Mouse (Mus musculus): ENCODE results near the gene Fbrs. TPM values are rescaled to one million over a fixed set of nuclear protein-coding genes. Genes with fewer than 3 reads are reported as not detected.
A peak's percentile ranks its signal among the peaks of the same experiment; 100 is the strongest.
"Not testable (repeated sequence)": the region's sequence is repeated elsewhere in the genome, so short reads cannot be mapped to it uniquely, and the experiment has no call there.

Gene Fbrs
- 10.4 and 12.3 TPM in 2 replicates for polyA plus RNA-seq (2016; fragmentation: Nextera tagmentation; extraction: Ambion mirVana)

- Histone ChIP-seq H3K9me3 (no peaks in the 10 kb centered on the region), H3K36me3 (replicated peaks) (peaks cover 50% of the 10 kb centered on the region), H3K4me1 (peaks cover 31% of the 10 kb centered on the region), H3K4me3 (replicated peaks) (peak within 1 kb of the TSS; percentile 99), H3K27ac (peak within 1 kb of the TSS; percentile 97), H3K9ac (peak within 1 kb of the TSS; percentile 98), H3K4me2 (peak within 1 kb of the TSS; percentile 98), H3K27me3 (no peaks in the 10 kb centered on the region)
- peak; percentile 72 for ATAC-seq (ENCODE audit: low FRiP score)
- under 1% methylated on average over 51 of the region's 62 CpGs for WGBS
Observed at GRCm38 (mm10) chr7:127478635-127479317, at the start of gene Fbrs. Fbrs (plus strand) TSS chr7:127479199.

DNA sequence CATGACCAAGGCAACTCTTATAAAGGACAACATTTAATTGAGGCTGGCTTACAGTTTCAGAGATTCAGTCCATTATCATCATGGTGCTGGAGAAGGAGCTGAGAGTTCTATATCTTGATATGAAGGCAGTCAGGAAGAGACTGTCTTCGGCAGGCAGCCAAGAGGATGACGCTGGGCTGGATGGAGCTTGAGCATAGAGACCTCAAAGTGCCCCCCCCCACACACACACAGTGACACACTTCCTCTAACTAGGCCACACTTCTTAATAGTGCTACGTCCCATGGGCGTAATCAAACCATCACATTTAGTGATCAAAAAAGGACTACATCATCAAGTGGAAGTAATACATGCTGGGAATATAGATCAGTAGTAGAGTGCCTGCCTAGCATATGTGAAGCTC is 43.8 kb upstream of the Fbrs start:
- Histone ChIP-seq H3K9me3 (peaks cover 9% of the 10 kb centered on the region; the same call in 1 of the 2 replicates), H3K27ac (no peak overlapping the region), H3K36me3 (replicated peaks) (no peaks in the 10 kb centered on the region), H3K4me3 (replicated peaks) (no peak overlapping the region), H3K27me3 (peaks cover 3% of the 10 kb centered on the region; the same call in 1 of the 2 replicates), H3K4me1 (no peaks in the 10 kb centered on the region), H3K4me2 (no peak overlapping the region), H3K9ac (no peak overlapping the region)
- WGBS = 96% methylated on average over 4 of the region's 4 CpGs
- no peak for ATAC-seq (ENCODE audit: low FRiP score)

GRCm38 (mm10) chr7:127437724-127438123 is 41.3 kb upstream of the Fbrs start:
- Histone ChIP-seq H3K36me3 (replicated peaks) (peaks cover 10% of the 10 kb centered on the region), H3K4me2 (no peak overlapping the region), H3K27ac (no peak overlapping the region), H3K9me3 (peaks cover 9% of the 10 kb centered on the region; the same call in 1 of the 2 replicates), H3K4me3 (replicated peaks) (no peak overlapping the region), H3K9ac (no peak overlapping the region), H3K4me1 (no peaks in the 10 kb centered on the region), H3K27me3 (peaks cover 3% of the 10 kb centered on the region; the same call in 1 of the 2 replicates)
- 87% methylated on average over 3 of the region's 3 CpGs for WGBS
- no peak for ATAC-seq (ENCODE audit: low FRiP score)

GRCm38 (mm10) chr7:127443976-127444375 is 35.0 kb upstream of the Fbrs start:
- H3K4me1 ChIP-seq = peaks cover 7% of the 10 kb centered on the region
- 95% methylated on average over 20 of the region's 20 CpGs for WGBS
- H3K27ac ChIP-seq = no peak overlapping the region
- ATAC-seq (ENCODE audit: low FRiP score) = no peak
- H3K9ac ChIP-seq = no peak overlapping the region
- no peak overlapping the region for H3K4me2 ChIP-seq
- H3K36me3 ChIP-seq (replicated peaks) = peaks cover 51% of the 10 kb centered on the region
- H3K4me3 ChIP-seq (replicated peaks) = no peak overlapping the region
- H3K9me3 ChIP-seq = no peaks in the 10 kb centered on the region
- no peaks in the 10 kb centered on the region for H3K27me3 ChIP-seq

DNA sequence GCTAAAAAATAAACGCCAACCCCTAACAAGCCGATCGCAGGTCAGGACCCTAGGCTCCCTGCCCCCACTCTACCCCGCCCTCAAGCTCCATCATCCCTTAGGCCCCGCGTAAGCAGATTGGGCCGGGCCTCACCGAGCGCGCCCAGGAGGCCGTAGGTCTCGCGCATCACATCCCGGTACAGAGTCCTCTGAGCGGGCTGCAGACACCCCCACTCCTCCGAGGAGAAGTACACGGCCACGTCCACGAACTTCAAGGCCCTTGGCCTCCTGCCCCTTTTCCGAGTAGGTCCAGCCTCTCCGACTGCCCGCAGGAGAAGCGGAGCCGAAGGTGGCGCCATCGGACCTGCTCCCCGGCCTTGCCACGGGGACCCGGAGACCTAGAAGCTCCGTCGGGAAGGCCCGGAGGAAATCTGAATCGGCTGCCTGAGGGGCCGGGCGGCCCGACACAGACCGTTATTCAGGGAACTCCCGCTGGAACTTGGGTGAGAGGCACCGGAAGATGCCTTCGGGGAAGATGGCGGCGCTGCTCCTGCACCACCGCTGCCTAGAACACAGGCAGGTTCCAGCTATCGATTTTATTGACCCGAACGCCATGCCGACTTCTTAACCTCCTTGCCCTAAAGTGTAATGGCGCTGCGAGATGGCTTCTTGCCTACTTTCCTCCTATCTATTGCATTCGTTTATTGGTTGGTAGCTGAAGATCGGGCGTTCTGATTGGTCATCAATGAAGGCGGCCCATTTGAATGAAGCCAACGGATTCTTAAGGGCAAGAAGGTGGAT is 30.3 kb upstream of the Fbrs start, which contains the start of gene Zfp689:
TSS of gene Zfp689 (minus strand) at position 638 of the 780 bp plus-strand sequence.
- Histone ChIP-seq H3K4me1 (peaks cover 47% of the 10 kb centered on the region), H3K9ac (peak within 1 kb of the TSS; percentile 93), H3K36me3 (replicated peaks) (peaks cover 54% of the 10 kb centered on the region), H3K27ac (peak within 1 kb of the TSS; percentile 96), H3K4me2 (peak within 1 kb of the TSS; percentile 71), H3K9me3 (no peaks in the 10 kb centered on the region), H3K27me3 (no peaks in the 10 kb centered on the region), H3K4me3 (replicated peaks) (peak within 1 kb of the TSS; percentile 91)
- ATAC-seq (ENCODE audit: low FRiP score) = peak; percentile 93
- WGBS = under 1% methylated on average over 54 of the region's 54 CpGs

- peaks cover 47% of the 10 kb centered on the region for H3K4me1 ChIP-seq
- peak overlapping the region; percentile 91 for H3K4me3 ChIP-seq (replicated peaks)
- 85% methylated on average over 7 of the region's 7 CpGs for WGBS
- peak overlapping the region; percentile 96; the same call in 1 of the 2 replicates for H3K27ac ChIP-seq
- peaks cover 47% of the 10 kb centered on the region for H3K36me3 ChIP-seq (replicated peaks)
- H3K27me3 ChIP-seq = no peaks in the 10 kb centered on the region
- peak overlapping the region; percentile 93 for H3K9ac ChIP-seq
- no peak for ATAC-seq (ENCODE audit: low FRiP score)
- H3K9me3 ChIP-seq = no peaks in the 10 kb centered on the region
- peak overlapping the region; percentile 71 for H3K4me2 ChIP-seq
Observed at GRCm38 (mm10) chr7:127449966-127450365, 29.0 kb upstream of the Fbrs start.

DNA sequence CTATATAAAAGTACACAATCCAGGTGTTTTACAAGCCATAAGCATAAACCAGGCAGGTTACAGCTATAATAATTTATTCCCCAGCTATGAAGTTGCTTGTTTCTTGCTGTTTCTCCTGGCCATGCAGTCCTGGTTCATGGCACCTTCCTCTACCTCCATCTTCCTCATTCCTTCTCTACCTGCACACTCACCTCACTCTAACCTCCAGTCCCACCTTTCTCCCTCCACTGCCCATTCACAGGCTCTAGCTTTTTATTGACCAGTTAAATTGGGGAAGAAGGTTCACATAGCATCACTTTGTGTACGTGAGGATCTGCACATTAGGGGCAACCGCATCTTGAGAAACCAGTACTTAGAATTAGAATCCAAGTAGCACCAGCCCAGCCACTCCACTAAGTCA is 25.9 kb upstream of the Fbrs start:
- ATAC-seq (ENCODE audit: low FRiP score) = no peak
- H3K9ac ChIP-seq = no peak overlapping the region
- no peak overlapping the region for H3K4me2 ChIP-seq
- H3K4me3 ChIP-seq (replicated peaks) = no peak overlapping the region
- 96% methylated on average over 2 of the region's 2 CpGs for WGBS
- no peaks in the 10 kb centered on the region for H3K27me3 ChIP-seq
- peaks cover 52% of the 10 kb centered on the region for H3K36me3 ChIP-seq (replicated peaks)
- peaks cover 41% of the 10 kb centered on the region for H3K4me1 ChIP-seq
- H3K9me3 ChIP-seq = peaks cover 8% of the 10 kb centered on the region; the same call in 1 of the 2 replicates
- no peak overlapping the region for H3K27ac ChIP-seq

DNA sequence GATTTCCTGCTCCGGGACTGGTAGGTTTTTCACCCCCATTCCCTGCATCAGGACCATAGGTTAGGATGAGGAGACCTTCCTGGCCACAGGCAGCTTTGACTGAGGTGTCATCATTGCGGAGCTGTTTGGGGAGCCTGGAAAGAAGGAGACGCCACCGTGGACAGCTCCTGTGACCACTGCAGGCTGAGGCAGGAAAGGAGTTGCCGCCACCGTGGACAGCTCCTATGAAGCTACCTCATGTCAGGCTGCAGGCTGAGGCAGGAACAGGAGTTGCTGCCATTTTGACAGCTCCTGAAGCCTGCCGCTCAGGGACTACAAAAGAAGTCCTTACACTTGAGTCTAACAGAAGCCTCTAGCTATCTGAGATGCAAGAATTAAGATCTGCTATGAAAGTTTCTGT is 24.1 kb upstream of the Fbrs start:
- peaks cover 62% of the 10 kb centered on the region for H3K36me3 ChIP-seq (replicated peaks)
- H3K27ac ChIP-seq = no peak overlapping the region
- H3K9ac ChIP-seq = no peak overlapping the region
- H3K4me1 ChIP-seq = peaks cover 36% of the 10 kb centered on the region
- no peak overlapping the region for H3K4me2 ChIP-seq
- ATAC-seq (ENCODE audit: low FRiP score) = no peak
- no peaks in the 10 kb centered on the region for H3K27me3 ChIP-seq
- no peak overlapping the region for H3K4me3 ChIP-seq (replicated peaks)
- H3K9me3 ChIP-seq = peaks cover 8% of the 10 kb centered on the region; the same call in 1 of the 2 replicates
- WGBS = 89% methylated on average over 7 of the region's 7 CpGs

DNA sequence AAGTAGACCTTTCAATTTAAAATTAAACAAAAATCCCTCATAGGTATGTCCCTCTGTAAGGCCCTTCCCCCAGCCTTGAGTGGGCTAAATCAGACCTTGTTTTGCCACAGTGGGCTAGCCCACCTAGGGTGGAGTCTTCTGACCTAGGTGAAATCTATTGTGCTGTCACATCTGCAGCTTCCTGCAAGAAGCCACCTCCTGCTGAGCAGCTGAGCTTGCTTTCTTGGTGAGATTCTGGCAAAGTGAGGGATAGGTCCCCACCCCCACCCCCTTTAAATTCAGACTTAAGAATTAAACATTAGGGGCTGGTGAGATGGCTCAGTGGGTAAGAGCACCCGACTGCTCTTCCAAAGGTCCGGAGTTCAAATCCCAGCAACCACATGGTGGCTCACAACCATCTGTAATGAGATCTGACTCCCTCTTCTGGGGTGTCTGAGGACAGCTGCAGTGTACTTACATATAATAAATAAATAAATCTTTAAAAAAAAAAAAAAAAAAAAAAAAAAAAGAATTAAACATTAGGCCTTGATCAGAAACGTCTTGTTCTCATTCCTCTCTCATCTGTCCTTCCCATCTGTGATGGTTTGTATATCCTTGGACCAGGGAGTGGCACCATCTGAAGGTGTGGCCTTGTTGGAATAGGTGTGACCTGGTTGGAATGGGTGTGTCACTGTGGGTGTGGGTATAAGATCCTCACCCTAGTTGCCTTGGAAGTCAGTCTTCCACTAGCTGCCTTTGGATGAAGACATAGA is 20.5 kb upstream of the Fbrs start:
- WGBS = 80% methylated on average over 3 of the region's 3 CpGs
- H3K9ac ChIP-seq; H3K4me2 ChIP-seq; H3K4me3 ChIP-seq (replicated peaks); H3K27me3 ChIP-seq; H3K4me1 ChIP-seq; H3K9me3 ChIP-seq; ATAC-seq (ENCODE audit: low FRiP score); H3K27ac ChIP-seq: not testable (repeated sequence)
- H3K36me3 ChIP-seq (replicated peaks) = peaks cover 64% of the 10 kb centered on the region

DNA sequence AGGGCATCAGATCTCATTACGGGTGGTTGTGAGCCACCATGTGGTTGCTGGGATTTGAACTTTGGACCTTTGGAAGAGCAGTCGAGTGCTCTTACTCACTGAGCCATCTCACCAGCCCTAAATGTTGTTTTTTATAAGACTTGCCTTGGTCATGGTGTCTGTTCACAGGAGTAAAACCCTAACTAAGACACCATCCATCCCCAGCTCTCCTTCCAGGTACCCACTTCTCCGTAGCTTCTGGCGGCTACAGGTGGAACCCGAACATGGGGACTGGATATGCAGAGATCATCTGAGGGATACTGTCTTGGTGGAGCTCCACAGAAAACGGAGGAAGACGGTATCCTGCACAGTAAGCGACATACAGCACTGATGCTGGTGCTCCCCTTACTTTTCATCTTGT is 19.7 kb upstream of the Fbrs start, which contains the start of gene Prr14:
TSS of gene Prr14 (plus strand) at position 301 of the 400 bp plus-strand sequence.
- 98% methylated on average over 8 of the region's 8 CpGs for WGBS
- not testable (repeated sequence) for H3K27ac ChIP-seq; H3K9ac ChIP-seq; H3K9me3 ChIP-seq; H3K27me3 ChIP-seq; ATAC-seq (ENCODE audit: low FRiP score); H3K4me1 ChIP-seq; H3K4me2 ChIP-seq; H3K4me3 ChIP-seq (replicated peaks)
- peaks cover 64% of the 10 kb centered on the region for H3K36me3 ChIP-seq (replicated peaks)

DNA sequence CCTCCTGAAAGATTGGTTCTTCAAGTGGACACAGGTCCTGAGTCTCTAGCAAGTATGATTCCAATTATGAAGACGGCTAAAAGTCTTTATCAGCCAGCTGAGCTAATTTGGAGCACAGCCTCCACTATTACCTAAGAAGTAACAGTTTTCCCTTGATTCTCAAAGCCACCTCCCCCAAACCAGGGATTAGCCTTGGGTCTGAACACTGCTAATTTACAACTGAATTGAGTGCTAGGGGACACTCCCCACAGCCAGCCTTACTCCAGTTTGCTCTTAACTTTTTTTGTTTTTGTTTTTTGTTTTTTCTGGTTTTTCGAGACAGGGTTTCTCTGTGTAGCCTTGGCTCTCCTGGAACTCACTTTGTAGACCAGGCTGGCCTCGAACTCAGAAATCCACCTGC is 13.8 kb upstream of the Fbrs start:
- no peak overlapping the region for H3K4me2 ChIP-seq

GRCm38 (mm10) chr7:127465670-127466069 is 13.3 kb upstream of the Fbrs start:
- not testable (repeated sequence) for H3K9me3 ChIP-seq; ATAC-seq (ENCODE audit: low FRiP score); H3K9ac ChIP-seq; H3K27me3 ChIP-seq; H3K27ac ChIP-seq; H3K4me3 ChIP-seq (replicated peaks); H3K4me2 ChIP-seq
- 96% methylated on average over 2 of the region's 2 CpGs for WGBS
- Histone ChIP-seq H3K36me3 (replicated peaks) (peaks cover 50% of the 10 kb centered on the region), H3K4me1 (peaks cover 13% of the 10 kb centered on the region)

More for the DNA sequence above, 13.8 kb upstream of the Fbrs start:
- Histone ChIP-seq H3K9ac (no peak overlapping the region), H3K4me3 (replicated peaks) (no peak overlapping the region), H3K27me3 (no peaks in the 10 kb centered on the region), H3K27ac (no peak overlapping the region), H3K9me3 (no peaks in the 10 kb centered on the region), H3K4me1 (peaks cover 12% of the 10 kb centered on the region), H3K36me3 (replicated peaks) (peaks cover 55% of the 10 kb centered on the region)
- ATAC-seq (ENCODE audit: low FRiP score) = no peak
- WGBS = 91% methylated on average over 3 of the region's 3 CpGs
